ENCODE assay signal across 14 mouse cellular contexts in genomic region chr8:78054435-78054834, GRCm38 (mm10).
DNase-seq lines count a peak whose midpoint lies in the region; ATAC-seq and TF ChIP-seq lines count a peak whose summit lies in the region.
"Had no signal": no experiment of that assay in that cellular context is flagged by ENCODE, and none has a peak within 500 bp of the region (broad histone marks: within the 10 kb centered on the region; RNA-seq: fewer than 3 reads in every experiment).

No protein-coding gene starts in this region.

- peaks cover 7% of the 10 kb centered on the region; the same call in 1 of the 2 replicates for H3K4me1 ChIP-seq in heart, embryonic 10.5 days
- 0 out of 2 replicates have a peak, but pooled peaks cover 3% of the 10 kb centered on the region for H3K4me1 ChIP-seq in kidney, postnatal 0 days (replicated peaks; ENCODE audit: insufficient read depth, low read length)
- H3K4me1 ChIP-seq in limb, embryonic 10.5 days = peaks cover 12% of the 10 kb centered on the region
- H3K4me1 ChIP-seq: midbrain, embryonic 13.5 days; neural tube, embryonic 12.5 days had no signal

- no peak overlapping the region for H3K27ac ChIP-seq in heart, embryonic 10.5 days
- no peak overlapping the region for H3K27ac ChIP-seq in kidney, postnatal 0 days
- H3K27ac ChIP-seq in limb, embryonic 10.5 days = no peak overlapping the region
- H3K27ac ChIP-seq: midbrain, embryonic 13.5 days; neural tube, embryonic 12.5 days had no signal

- WGBS in heart, embryonic 10.5 days = 13% methylated on average over 5 of the region's 5 CpGs
- WGBS in kidney, postnatal 0 days = 10% methylated on average over 5 of the region's 5 CpGs
- WGBS in limb, embryonic 10.5 days = 21% methylated on average over 5 of the region's 5 CpGs

- intact Hi-C loops in left cerebral cortex, postnatal 4 days (cut with DNase I) = no loop called here

- H3K9me3 ChIP-seq in heart, embryonic 10.5 days = no peaks in the 10 kb centered on the region
- H3K9me3 ChIP-seq in kidney, postnatal 0 days (replicated peaks; ENCODE audit: low read length) = no peaks in the 10 kb centered on the region
- H3K9me3 ChIP-seq in limb, embryonic 10.5 days (replicated peaks) = no peaks in the 10 kb centered on the region
- H3K9me3 ChIP-seq: midbrain, embryonic 13.5 days; neural tube, embryonic 12.5 days had no signal

- H3K9ac ChIP-seq in kidney, postnatal 0 days (ENCODE audit: low read depth, low read length) = no peak overlapping the region
- H3K9ac ChIP-seq: midbrain, embryonic 13.5 days; neural tube, embryonic 12.5 days had no signal

- H3K4me3 ChIP-seq in heart, embryonic 10.5 days = no peak overlapping the region; the same call in 1 of the 2 replicates
- H3K4me3 ChIP-seq in kidney, postnatal 0 days (replicated peaks; ENCODE audit: low read depth, low read length) = no peak overlapping the region
- H3K4me3 ChIP-seq in limb, embryonic 10.5 days = no peak overlapping the region
- H3K4me3 ChIP-seq: midbrain, embryonic 13.5 days; neural tube, embryonic 12.5 days had no signal

- DNase-seq in heart, adult 11 months = peak; percentile 33
- DNase-seq in heart, embryonic 10.5 days (ENCODE audit: low spot score) = no peak
- peak; percentile 65 for DNase-seq in kidney, postnatal 0 days (ENCODE audit: low spot score)
- no peak for DNase-seq in kidney, postnatal 14 days
- peak; percentile 42 for DNase-seq in embryo, embryonic 10 days (ENCODE audit: low spot score)
- peak; percentile 48 for DNase-seq in limb, embryonic 10.5 days (ENCODE audit: low spot score)
- no peak for DNase-seq in testis, postnatal 10 days (ENCODE audit: low spot score)
- no peak for DNase-seq in left cerebral cortex, postnatal 4 days
- DNase-seq: adrenal gland, postnatal 36 days; cerebellum, postnatal 36 days; heart, postnatal 10 days; thymus, postnatal 14 days had no signal

- no peak for TF ChIP-seq CTCF in kidney, postnatal 0 days (IDR thresholded peaks at IDR 0.05; ENCODE audit: low read depth)

- H3K36me3 ChIP-seq in heart, embryonic 10.5 days = no peaks in the 10 kb centered on the region
- no peaks in the 10 kb centered on the region for H3K36me3 ChIP-seq in kidney, postnatal 0 days (ENCODE audit: insufficient read depth, low read length)
- H3K36me3 ChIP-seq in limb, embryonic 10.5 days = no peaks in the 10 kb centered on the region
- H3K36me3 ChIP-seq: midbrain, embryonic 13.5 days; neural tube, embryonic 12.5 days had no signal

- peak overlapping the region; percentile 17; the same call in 1 of the 2 replicates for H3K4me2 ChIP-seq in kidney, postnatal 0 days (ENCODE audit: low read length)
- H3K4me2 ChIP-seq: midbrain, embryonic 13.5 days; neural tube, embryonic 12.5 days had no signal

- no peaks in the 10 kb centered on the region for H3K27me3 ChIP-seq in heart, embryonic 10.5 days (ENCODE audit: insufficient read depth, poor library complexity, severe bottlenecking)
- H3K27me3 ChIP-seq in kidney, postnatal 0 days (ENCODE audit: insufficient read depth, low read length) = no peaks in the 10 kb centered on the region
- no peaks in the 10 kb centered on the region for H3K27me3 ChIP-seq in limb, embryonic 10.5 days (ENCODE audit: low read depth, poor library complexity, severe bottlenecking)
- H3K27me3 ChIP-seq: midbrain, embryonic 13.5 days; neural tube, embryonic 12.5 days had no signal

- peak; percentile 86 for ATAC-seq in kidney, postnatal 0 days (replicated peaks; ENCODE audit: low FRiP score, low read depth)

Comparison
In these comparisons a context has a peak if more than half of its experiments do, and no peak if none do; other contexts are left out.
1. DNase-seq: peak in heart, adult 11 months (single experiment), kidney, postnatal 0 days (single experiment), embryo, embryonic 10 days (single experiment) and limb, embryonic 10.5 days (single experiment); none in heart, embryonic 10.5 days (single experiment), kidney, postnatal 14 days (single experiment), testis, postnatal 10 days (single experiment) and left cerebral cortex, postnatal 4 days (single experiment).